Mouse (Mus musculus) C2C12 (cell line): Measurements from ENCODE around the gene Cep152. TPM values are rescaled to one million over a fixed set of nuclear protein-coding genes. Genes with fewer than 3 reads are reported as not detected.
A peak's percentile ranks its signal among the peaks of the same experiment; 100 is the strongest.

Experiments used
- H3K27me3 ChIP-seq: one replicate; pipeline ENCODE4 v1.6.1; 2011; ENCODE audit not compliant: control insufficient read depth, insufficient read depth, insufficient read length
- H3K36me3 ChIP-seq: one replicate; pipeline ENCODE4 v1.6.1; 2011; ENCODE audit not compliant: control insufficient read depth, insufficient read depth
- H3K4me3 ChIP-seq: one replicate; pipeline ENCODE4 v1.5.1; 2011; ENCODE audit warnings: mild to moderate bottlenecking, control low read depth; ENCODE audit not compliant: poor library complexity, insufficient read depth, severe bottlenecking
- H3K79me2 ChIP-seq: one replicate; pipeline ENCODE4 v1.6.1; 2011; ENCODE audit not compliant: control insufficient read depth, insufficient read depth
- H3K79me3 ChIP-seq: one replicate; pipeline ENCODE4 v1.6.1; 2011; ENCODE audit warnings: low read depth, control low read depth
- H3ac ChIP-seq: one replicate; pipeline ENCODE3; 2011; ENCODE audit warnings: low read depth; ENCODE audit not compliant: control insufficient read depth, insufficient read length
- CEBPB ChIP-seq: IDR thresholded peaks from one replicate; pipeline ENCODE4 v1.6.1; 2011; ENCODE audit warnings: low read depth, mild to moderate bottlenecking, control low read depth, moderate library complexity
- CTCF ChIP-seq: IDR thresholded peaks from one replicate; pipeline ENCODE4 v1.5.1; 2011; ENCODE audit not compliant: control insufficient read depth, insufficient read depth, insufficient read length
- FOSL1 ChIP-seq: IDR thresholded peaks from one replicate; pipeline ENCODE4 v1.8.0; 2011; ENCODE audit warnings: mild to moderate bottlenecking, low read length; ENCODE audit not compliant: poor library complexity, insufficient read depth, severe bottlenecking
- MAX ChIP-seq: IDR thresholded peaks from one replicate; pipeline ENCODE4 v1.6.1; 2011; ENCODE audit warnings: mild to moderate bottlenecking, control low read depth
- MYOD1 ChIP-seq: IDR thresholded peaks from one replicate; pipeline ENCODE4 v1.6.1; 2011; ENCODE audit warnings: low read depth; ENCODE audit not compliant: control insufficient read depth, insufficient read length
- MYOG ChIP-seq: IDR thresholded peaks from one replicate; pipeline ENCODE4 v1.6.1; 2011; ENCODE audit not compliant: control insufficient read depth, insufficient read length; ENCODE audit errors: extremely low read depth
- USF1 ChIP-seq: IDR thresholded peaks from one replicate; pipeline ENCODE4 v1.6.1; 2011; ENCODE audit warnings: low read depth, mild to moderate bottlenecking, control low read depth, moderate library complexity
- polyA plus RNA-seq: library from polyadenylated mRNA; unstranded; fragments of >200 nt; fragmentation: generic; extraction: Trizol; gene quantifications from one replicate; pipeline ENCODE4 v1.2.1, GENCODE M21; 2012; ENCODE audit warnings: missing spikeins

The Cep152 gene
- polyA plus RNA-seq, 1 experiment: 1.8 TPM

DNA sequence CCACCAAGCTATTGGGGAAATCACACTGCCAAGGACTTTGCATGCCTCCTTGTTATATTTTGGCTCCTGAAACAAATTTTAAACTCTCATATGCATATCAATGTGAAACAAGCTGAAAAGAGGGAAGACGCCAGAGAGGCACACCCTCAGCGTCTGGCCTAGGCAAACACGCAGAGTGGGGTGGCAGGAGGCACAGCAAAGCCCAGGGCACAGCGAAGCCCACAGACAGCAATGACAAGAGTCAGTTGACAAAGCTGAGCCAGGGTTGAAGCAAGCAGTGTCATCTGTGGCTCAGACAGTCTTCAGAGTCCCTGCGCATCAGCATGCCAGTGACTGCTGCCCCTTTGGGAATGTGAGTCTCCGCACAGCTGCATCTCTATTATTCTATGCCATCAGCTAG lies 20.0 kb upstream of the Cep152 start:
- H3K79me3 ChIP-seq: no peaks in the 10 kb centered on the region
- TF ChIP-seq MYOD1 (no peak), USF1 (no peak), MYOG (no peak), CTCF (no peak), CEBPB (no peak), FOSL1 (no peak), MAX (no peak)
- no peaks in the 10 kb centered on the region for H3K79me2 ChIP-seq
- H3K36me3 ChIP-seq: no peaks in the 10 kb centered on the region
- H3K4me3 ChIP-seq: no peak overlapping the region
- no peak overlapping the region for H3ac ChIP-seq
- H3K27me3 ChIP-seq: peaks cover 14% of the 10 kb centered on the region

- Histone ChIP-seq H3K27me3 (peaks cover 4% of the 10 kb centered on the region), H3K4me3 (no peak overlapping the region), H3K79me3 (no peaks in the 10 kb centered on the region), H3K36me3 (no peaks in the 10 kb centered on the region), H3K79me2 (no peaks in the 10 kb centered on the region), H3ac (no peak overlapping the region)
- TF ChIP-seq FOSL1 (no peak), CEBPB (no peak), USF1 (no peak), MAX (no peak), CTCF (no peak), MYOG (no peak), MYOD1 (no peak)
Measured at GRCm38 (mm10) chr2:125637331-125637730, 12.4 kb upstream of the Cep152 start.

DNA sequence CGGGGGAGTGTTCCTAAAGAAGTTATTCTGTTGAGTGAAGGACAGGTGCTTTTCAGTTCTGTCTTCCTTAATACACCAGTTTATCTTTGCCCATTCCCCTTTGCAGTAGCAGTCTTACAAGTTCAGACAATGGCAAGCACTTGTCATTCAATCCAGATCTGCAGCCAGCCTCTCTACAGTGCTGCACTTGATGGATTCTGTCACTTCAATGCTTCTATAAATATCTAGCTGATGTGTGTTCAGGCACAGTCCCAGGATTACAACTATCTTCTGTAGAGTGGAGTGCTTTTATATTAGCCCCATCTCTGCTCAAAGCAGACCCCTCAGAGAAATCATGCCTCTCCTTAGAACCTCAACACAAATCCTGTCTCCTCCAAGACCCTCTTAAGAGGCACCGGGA lies 5.1 kb upstream of the Cep152 start:
- Histone ChIP-seq H3K36me3 (no peaks in the 10 kb centered on the region), H3K79me2 (no peaks in the 10 kb centered on the region), H3ac (no peak overlapping the region), H3K79me3 (no peaks in the 10 kb centered on the region), H3K4me3 (no peak overlapping the region), H3K27me3 (no peaks in the 10 kb centered on the region)
- TF ChIP-seq CEBPB (no peak), MYOD1 (no peak), MYOG (no peak), MAX (no peak), CTCF (no peak), USF1 (no peak), FOSL1 (no peak)

DNA sequence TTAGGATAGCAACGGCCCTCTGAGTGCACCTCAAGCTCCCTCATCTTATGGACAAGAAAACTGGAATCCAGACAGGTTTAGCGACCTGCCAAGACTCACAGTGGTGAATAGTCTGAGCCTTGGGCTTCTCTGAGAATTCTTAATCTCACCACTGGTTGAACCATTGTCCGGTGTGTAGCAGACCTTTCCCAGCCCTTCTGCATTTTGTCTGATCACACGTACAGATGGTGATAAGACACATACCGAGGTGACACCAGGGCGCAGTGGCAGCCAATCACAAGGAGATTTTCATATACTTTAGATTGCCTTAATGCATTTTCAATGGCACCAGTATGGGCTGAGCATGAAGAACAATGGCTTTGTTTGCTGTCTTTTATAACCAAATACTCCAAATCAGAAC lies 3.6 kb upstream of the Cep152 start:
- no peak overlapping the region for H3K4me3 ChIP-seq
- no peaks in the 10 kb centered on the region for H3K36me3 ChIP-seq
- peaks cover 15% of the 10 kb centered on the region for H3K79me2 ChIP-seq
- no peaks in the 10 kb centered on the region for H3K27me3 ChIP-seq
- TF ChIP-seq CEBPB (no peak), MYOG (no peak), FOSL1 (no peak), USF1 (no peak), MYOD1 (no peak), CTCF (no peak), MAX (no peak)
- H3ac ChIP-seq: no peak overlapping the region
- peaks cover 11% of the 10 kb centered on the region for H3K79me3 ChIP-seq

GRCm38 (mm10) chr2:125626536-125626935 lies 1.6 kb upstream of the Cep152 start:
- Histone ChIP-seq H3K79me2 (peaks cover 34% of the 10 kb centered on the region), H3K27me3 (no peaks in the 10 kb centered on the region), H3K79me3 (peaks cover 29% of the 10 kb centered on the region), H3K4me3 (no peak overlapping the region), H3ac (no peak overlapping the region), H3K36me3 (no peaks in the 10 kb centered on the region)
- TF ChIP-seq USF1: no peak
- TF ChIP-seq MAX: no peak
- TF ChIP-seq FOSL1: no peak
- no peak for TF ChIP-seq CTCF
- no peak for TF ChIP-seq MYOD1
- TF ChIP-seq CEBPB: no peak
- no peak for TF ChIP-seq MYOG

DNA sequence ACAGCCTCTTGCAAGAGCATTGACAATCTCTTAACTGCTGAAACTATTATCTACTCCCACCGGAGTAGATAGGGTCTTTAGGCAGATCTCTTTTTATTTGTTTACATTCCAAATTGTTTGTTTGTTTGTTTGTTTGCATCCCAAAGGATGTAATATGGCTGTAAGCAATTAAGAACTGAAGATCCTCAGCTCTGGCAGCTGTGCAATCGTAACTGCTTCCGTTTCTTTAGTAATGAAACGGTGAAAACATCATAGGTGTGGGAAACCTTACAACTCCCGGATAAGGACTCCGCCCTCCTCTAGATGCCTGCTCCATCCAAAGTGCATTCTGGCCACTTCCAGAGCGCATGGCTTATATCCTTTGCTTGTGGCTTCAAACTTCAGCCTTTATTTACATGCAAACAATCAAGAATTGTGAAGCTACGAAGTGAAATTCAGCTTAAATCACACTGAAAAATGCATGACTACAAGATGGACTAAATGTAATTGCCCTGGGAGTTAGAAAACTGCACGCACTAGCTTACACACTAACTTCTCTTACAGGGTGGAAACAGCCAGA lies 707 bp downstream of the Cep152 start:
- H3K27me3 ChIP-seq: no peaks in the 10 kb centered on the region
- H3ac ChIP-seq: peak overlapping the region; percentile 93
- peaks cover 45% of the 10 kb centered on the region for H3K79me2 ChIP-seq
- peaks cover 11% of the 10 kb centered on the region for H3K36me3 ChIP-seq
- TF ChIP-seq MYOD1 (no peak), MYOG (no peak), FOSL1 (no peak), USF1 (no peak), MAX (no peak), CTCF (no peak), CEBPB (no peak)
- H3K79me3 ChIP-seq: peaks cover 34% of the 10 kb centered on the region
- H3K4me3 ChIP-seq: peak overlapping the region; percentile 96
